Mouse (Mus musculus) brain, adult 2 months (tissue): Measurements from ENCODE around the gene Tex10.
"Not testable (repeated sequence)": the region's sequence is repeated elsewhere in the genome, so short reads cannot be mapped to it uniquely, and the experiment has no call there.

Source experiments
- DNase-seq: peaks from one replicate; pipeline ENCODE4 v3.0.0; 2011; ENCODE audit warnings: low read depth, low spot score

The Tex10 gene

DNA sequence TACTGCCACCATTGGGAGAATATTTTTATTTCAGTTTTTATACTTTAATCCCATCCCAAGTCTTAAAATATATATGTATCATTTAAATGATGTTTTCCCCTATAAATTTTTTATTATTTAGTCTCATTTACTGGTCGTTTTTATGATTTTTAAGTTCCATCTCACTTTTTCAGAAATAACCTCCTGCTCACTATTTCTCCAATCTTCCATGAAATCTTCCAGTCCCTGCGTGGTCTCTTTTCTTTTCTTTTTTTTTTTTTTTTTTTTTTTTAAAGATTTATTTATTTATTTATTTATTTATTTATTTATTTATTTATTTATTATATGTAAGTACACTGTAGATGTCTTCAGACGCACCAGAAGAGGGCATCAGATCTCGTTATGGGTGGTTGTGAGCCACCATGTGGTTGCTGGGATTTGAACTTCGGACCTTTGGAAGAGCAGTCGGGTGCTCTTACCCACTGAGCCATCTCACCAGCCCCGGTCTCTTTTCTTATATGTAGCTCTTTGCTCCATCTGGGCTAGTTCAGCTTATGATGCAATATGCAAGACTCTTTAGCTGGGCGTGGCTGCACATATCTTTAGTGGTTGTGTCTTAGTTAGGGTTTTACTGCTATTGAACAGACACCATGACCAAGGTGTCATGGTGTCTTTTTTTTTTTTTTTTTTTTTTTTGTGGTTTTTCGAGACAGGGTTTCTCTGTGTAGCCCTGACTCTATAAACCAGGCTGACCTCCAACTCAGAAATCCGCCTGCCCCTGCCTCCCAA lies 67.4 kb downstream of the Tex10 start:
- DNase-seq = not testable (repeated sequence)

DNA sequence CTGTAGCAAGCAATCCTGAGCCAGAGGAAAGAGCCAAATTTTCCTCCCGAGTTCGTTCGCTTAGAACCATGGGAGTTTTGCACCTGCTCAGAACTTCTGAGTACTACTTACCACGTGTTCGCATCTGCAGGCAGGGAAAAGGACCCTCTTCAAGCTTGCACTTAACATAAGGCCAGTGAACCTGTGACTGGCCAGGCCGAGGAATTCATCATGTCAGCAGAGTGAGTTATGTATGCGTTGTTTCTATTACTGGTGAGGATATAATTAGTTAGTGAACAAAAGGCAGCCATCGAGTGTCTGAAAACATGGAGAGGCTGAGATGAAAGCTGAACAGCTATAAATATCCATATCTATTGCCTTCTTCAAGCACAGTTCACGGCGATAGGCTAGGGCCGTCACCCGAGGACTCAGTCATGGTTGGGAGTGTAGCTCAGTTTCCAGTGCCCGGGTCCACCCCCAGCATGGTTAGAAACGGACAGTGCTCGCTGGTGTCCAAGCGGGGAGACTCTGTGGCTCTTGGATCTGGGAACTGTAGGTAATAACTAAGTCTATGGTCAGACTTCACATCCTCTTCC lies 70.1 kb downstream of the Tex10 start:
- DNase-seq = no peak

DNA sequence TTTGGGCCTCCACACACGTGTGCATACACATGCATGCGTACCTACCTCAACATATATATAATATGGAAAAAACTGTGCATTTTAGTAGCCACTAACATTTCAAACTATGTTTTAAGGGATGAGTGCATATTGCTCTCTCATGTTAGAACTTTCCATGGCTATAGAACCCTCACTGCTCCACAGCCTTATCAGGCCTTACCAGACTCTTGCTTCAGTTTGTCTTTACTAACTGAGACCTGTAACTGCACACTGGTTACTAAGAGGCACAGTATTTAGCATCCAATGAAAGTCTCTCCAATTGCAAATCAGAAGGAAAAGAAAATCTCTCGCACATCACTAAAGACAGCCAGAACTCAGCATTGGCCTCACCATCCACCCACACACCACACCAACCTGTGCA lies 76.3 kb downstream of the Tex10 start:
- DNase-seq = no peak

DNA sequence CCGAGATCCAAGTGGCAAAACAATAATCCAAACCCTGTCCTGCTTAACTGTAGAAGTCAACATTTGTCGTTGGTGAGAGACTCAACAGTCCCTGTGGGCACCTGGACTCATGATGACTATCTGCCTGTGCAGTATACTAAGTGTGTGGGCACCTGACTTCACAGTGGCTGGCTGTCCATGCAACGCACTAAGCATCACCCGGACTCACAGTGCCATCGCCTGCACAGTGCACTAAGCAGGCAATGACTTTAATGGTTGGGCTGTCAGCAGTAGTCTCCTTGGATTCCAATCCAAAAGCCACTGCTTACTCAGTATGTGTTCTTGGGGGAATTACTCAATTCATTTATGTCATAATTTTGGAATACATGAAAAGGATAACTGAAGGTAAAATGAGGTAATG lies 90.8 kb downstream of the Tex10 start:
- no peak for DNase-seq

DNA sequence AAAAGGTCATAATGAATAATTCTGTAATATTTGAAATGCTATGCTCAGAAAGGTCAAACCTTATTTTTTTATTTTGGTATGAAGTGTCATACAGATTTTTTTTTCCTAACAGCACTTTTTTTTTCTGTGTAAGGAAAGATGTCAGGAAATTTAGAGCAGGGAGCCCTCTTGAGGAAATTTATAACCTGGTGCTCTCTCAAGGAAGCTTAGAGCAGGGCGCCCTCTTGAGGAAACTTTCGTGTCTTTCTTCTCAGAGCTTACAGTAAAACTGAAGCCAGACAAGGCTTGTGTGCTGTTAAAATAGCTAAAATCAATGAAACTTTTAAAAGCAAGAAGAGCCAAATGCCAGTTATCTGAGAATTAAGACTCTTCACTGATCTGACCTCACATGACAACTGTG lies 92.3 kb downstream of the Tex10 start:
- DNase-seq = peak; percentile 93
